Mouse (Mus musculus): ENCODE results near the gene Cnga1. TPM values are rescaled to one million over a fixed set of nuclear protein-coding genes. Genes with fewer than 3 reads are reported as not detected.
"Not testable (repeated sequence)": the region's sequence is repeated elsewhere in the genome, so short reads cannot be mapped to it uniquely, and the experiment has no call there.

The Cnga1 gene
- polyA plus RNA-seq, 1 experiment from 2014 or later = not detected

DNA sequence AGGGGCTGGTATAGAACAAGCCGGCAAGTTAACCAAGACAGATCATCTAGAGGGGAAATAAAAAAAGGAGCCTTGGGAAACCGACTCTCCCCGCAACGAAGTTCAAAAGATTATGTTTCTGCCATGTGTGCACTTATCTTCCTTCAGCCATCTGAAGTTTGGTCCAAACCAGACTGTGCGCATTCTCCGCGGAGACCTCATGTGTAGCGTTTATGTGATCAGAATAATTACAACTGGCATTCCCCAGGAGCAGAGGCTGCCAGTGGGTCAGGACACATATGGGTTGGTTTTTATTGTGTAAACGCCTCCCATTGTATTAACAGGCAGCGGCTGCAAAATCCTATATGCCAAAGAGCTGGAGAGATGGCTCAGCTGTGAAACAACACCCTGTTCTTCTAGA, 64.5 kb downstream of the Cnga1 start:
- not testable (repeated sequence) for H3K4me3 ChIP-seq (ENCODE audit: low read depth, low read length); H3K36me3 ChIP-seq (ENCODE audit: control insufficient read depth, insufficient read depth, low read length); H3K9ac ChIP-seq (ENCODE audit: low read length); H3K4me2 ChIP-seq; H3K27ac ChIP-seq (ENCODE audit: low read depth, low read length); H3K9me3 ChIP-seq (ENCODE audit: control insufficient read depth, low read length); H3K4me1 ChIP-seq (ENCODE audit: control insufficient read depth, insufficient read depth, low read length); H3K27me3 ChIP-seq (ENCODE audit: control insufficient read depth, insufficient read depth, low read length)
- DNase-seq (ENCODE audit: low spot score, missing footprints) (peak; percentile 88), ATAC-seq (ENCODE audit: low FRiP score) (peak; percentile 45; the same call in 1 of the 2 replicates)
- 59% methylated on average over 10 of the region's 10 CpGs for WGBS

DNA sequence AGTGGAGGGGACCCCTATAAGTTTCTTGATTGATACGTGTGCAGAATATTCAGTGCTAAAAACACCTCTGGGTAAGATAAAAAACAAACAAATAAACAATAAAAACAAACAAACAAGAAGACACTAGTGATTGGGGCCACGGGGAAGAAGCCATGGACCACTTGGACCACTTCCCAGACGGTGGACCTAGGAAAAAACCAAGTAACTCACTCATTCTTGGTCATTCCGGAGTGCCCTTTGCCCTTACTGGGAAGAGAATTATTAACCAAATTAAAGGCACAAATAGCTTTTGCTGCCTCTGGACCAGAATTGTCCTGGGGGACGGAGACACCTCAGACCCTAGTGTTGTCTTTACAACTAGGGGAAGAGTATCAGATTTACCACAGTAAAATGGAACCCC, 78.5 kb downstream of the Cnga1 start:
- Histone ChIP-seq H3K9me3 (ENCODE audit: control insufficient read depth, low read length) (no peaks in the 10 kb centered on the region), H3K27me3 (ENCODE audit: control insufficient read depth, insufficient read depth, low read length) (no peaks in the 10 kb centered on the region), H3K4me3 (ENCODE audit: low read depth, low read length) (no peak overlapping the region), H3K4me2 (no peak overlapping the region), H3K9ac (ENCODE audit: low read length) (no peak overlapping the region), H3K27ac (ENCODE audit: low read depth, low read length) (no peak overlapping the region), H3K36me3 (ENCODE audit: control insufficient read depth, insufficient read depth, low read length) (no peaks in the 10 kb centered on the region), H3K4me1 (ENCODE audit: control insufficient read depth, insufficient read depth, low read length) (no peaks in the 10 kb centered on the region)
- DNase-seq (ENCODE audit: low spot score, missing footprints) = no peak
- 90% methylated on average over 5 of the region's 5 CpGs for WGBS
- no peak for ATAC-seq (ENCODE audit: low FRiP score)

- H3K4me3 ChIP-seq (ENCODE audit: low read depth, low read length); H3K36me3 ChIP-seq (ENCODE audit: control insufficient read depth, insufficient read depth, low read length): not testable (repeated sequence)
- 89% methylated on average over 2 of the region's 2 CpGs for WGBS
These were observed 80.9 kb downstream of the Cnga1 start for GRCm38 (mm10) chr5:72563183-72563582.

DNA sequence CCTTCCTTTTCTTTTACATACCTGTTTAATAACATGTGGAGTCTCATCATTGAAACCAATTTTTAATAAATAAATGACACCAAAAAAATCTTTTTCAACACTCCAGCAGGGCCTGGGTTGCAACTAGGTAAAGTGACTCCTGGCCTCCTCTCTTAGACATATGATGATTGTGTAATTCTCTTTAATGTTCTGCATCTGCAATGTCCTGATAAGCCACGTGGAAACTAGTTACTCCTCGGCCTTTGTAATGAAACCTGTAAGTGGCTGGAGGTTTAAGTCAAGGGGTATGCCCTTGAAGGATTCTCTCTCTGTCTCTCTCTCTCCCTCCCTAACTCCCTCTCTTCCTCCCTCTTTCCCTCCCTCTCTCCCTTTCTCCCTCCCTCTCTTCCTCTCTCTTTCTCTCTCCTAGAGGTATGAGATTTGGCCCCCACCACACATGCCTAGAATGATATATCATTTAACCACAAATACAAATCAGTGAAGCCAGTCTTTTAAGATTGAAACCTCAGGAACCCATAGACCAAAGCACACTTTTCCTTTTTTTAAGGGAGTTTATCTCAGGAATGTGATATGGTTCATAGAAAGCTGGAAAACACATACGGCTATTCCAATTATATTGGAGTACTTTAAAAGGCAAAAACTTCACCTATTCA, 83.0 kb downstream of the Cnga1 start:
- no peaks in the 10 kb centered on the region for H3K36me3 ChIP-seq (ENCODE audit: control insufficient read depth, insufficient read depth, low read length)
- no peaks in the 10 kb centered on the region for H3K27me3 ChIP-seq (ENCODE audit: control insufficient read depth, insufficient read depth, low read length)
- no peak overlapping the region for H3K9ac ChIP-seq (ENCODE audit: low read length)
- H3K4me1 ChIP-seq (ENCODE audit: control insufficient read depth, insufficient read depth, low read length) = peaks cover 7% of the 10 kb centered on the region
- H3K27ac ChIP-seq (ENCODE audit: low read depth, low read length) = no peak overlapping the region
- peak; percentile 35 for DNase-seq (ENCODE audit: low spot score, missing footprints)
- no peak for ATAC-seq (ENCODE audit: low FRiP score)
- 85% methylated on average over 3 of the region's 3 CpGs for WGBS
- no peaks in the 10 kb centered on the region for H3K9me3 ChIP-seq (ENCODE audit: control insufficient read depth, low read length)
- no peak overlapping the region for H3K4me2 ChIP-seq
- no peak overlapping the region for H3K4me3 ChIP-seq (ENCODE audit: low read depth, low read length)

More at GRCm38 (mm10) chr5:72563183-72563582, 80.9 kb downstream of the Cnga1 start:
- H3K9me3 ChIP-seq (ENCODE audit: control insufficient read depth, low read length); H3K4me1 ChIP-seq (ENCODE audit: control insufficient read depth, insufficient read depth, low read length); H3K27me3 ChIP-seq (ENCODE audit: control insufficient read depth, insufficient read depth, low read length); H3K4me2 ChIP-seq; ATAC-seq (ENCODE audit: low FRiP score); H3K9ac ChIP-seq (ENCODE audit: low read length); H3K27ac ChIP-seq (ENCODE audit: low read depth, low read length): not testable (repeated sequence)
- DNase-seq (ENCODE audit: low spot score, missing footprints) = peak; percentile 37

- ATAC-seq (ENCODE audit: low FRiP score) = peak; percentile 96
- DNase-seq (ENCODE audit: low spot score, missing footprints) = peak; percentile 100
These were observed 84.5 kb downstream of the Cnga1 start, which contains the start of gene Nfxl1 for GRCm38 (mm10) chr5:72559544-72560049. Gene Nfxl1 (minus strand): TSS chr5:72559684.

GRCm38 (mm10) chr5:72558716-72559526, 85.2 kb downstream of the Cnga1 start:
- H3K4me2 ChIP-seq = peak overlapping the region; percentile 87
- H3K27ac ChIP-seq (ENCODE audit: low read depth, low read length) = peak overlapping the region; percentile 54
- no peaks in the 10 kb centered on the region for H3K27me3 ChIP-seq (ENCODE audit: control insufficient read depth, insufficient read depth, low read length)
- H3K36me3 ChIP-seq (ENCODE audit: control insufficient read depth, insufficient read depth, low read length) = no peaks in the 10 kb centered on the region
- peaks cover 7% of the 10 kb centered on the region for H3K4me1 ChIP-seq (ENCODE audit: control insufficient read depth, insufficient read depth, low read length)
- peak; percentile 85 for ATAC-seq (ENCODE audit: low FRiP score)
- H3K9me3 ChIP-seq (ENCODE audit: control insufficient read depth, low read length) = no peaks in the 10 kb centered on the region
- peak overlapping the region; percentile 92 for H3K9ac ChIP-seq (ENCODE audit: low read length)
- WGBS = under 1% methylated on average over 52 of the region's 57 CpGs
- H3K4me3 ChIP-seq (ENCODE audit: low read depth, low read length) = peak overlapping the region; percentile 84
- DNase-seq (ENCODE audit: low spot score, missing footprints) = no peak

More at GRCm38 (mm10) chr5:72559544-72560049, 84.5 kb downstream of the Cnga1 start, which contains the start of gene Nfxl1:
- Histone ChIP-seq H3K9ac (ENCODE audit: low read length) (peak within 1 kb of the TSS; percentile 92), H3K27me3 (ENCODE audit: control insufficient read depth, insufficient read depth, low read length) (no peaks in the 10 kb centered on the region), H3K9me3 (ENCODE audit: control insufficient read depth, low read length) (no peaks in the 10 kb centered on the region), H3K4me1 (ENCODE audit: control insufficient read depth, insufficient read depth, low read length) (peaks cover 7% of the 10 kb centered on the region), H3K4me2 (peak within 1 kb of the TSS; percentile 87), H3K27ac (ENCODE audit: low read depth, low read length) (peak within 1 kb of the TSS; percentile 54), H3K4me3 (ENCODE audit: low read depth, low read length) (peak within 1 kb of the TSS; percentile 84), H3K36me3 (ENCODE audit: control insufficient read depth, insufficient read depth, low read length) (no peaks in the 10 kb centered on the region)
- WGBS = under 1% methylated on average over 42 of the region's 42 CpGs

DNA sequence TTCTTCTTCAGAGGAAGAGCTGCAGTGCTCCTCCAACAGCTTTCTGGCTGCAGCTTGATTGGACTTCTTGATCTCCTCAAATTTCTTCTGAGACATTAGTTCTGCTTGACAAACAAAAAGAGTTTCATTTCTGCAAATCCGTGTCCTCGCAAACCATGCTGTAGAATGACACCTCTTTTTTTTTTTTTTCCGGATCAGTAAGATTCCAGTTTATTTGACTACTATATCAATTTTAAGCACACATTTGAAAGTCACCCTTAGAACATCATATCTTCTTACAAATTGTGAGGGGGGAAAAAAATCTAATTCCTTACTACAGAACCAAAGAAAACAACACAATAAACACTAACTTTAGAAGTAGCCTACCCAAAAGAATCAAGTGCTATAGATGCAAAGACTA, 87.8 kb downstream of the Cnga1 start:
- Histone ChIP-seq H3K27ac (ENCODE audit: low read depth, low read length) (no peak overlapping the region), H3K4me2 (no peak overlapping the region), H3K9me3 (ENCODE audit: control insufficient read depth, low read length) (no peaks in the 10 kb centered on the region), H3K27me3 (ENCODE audit: control insufficient read depth, insufficient read depth, low read length) (no peaks in the 10 kb centered on the region), H3K4me3 (ENCODE audit: low read depth, low read length) (no peak overlapping the region), H3K9ac (ENCODE audit: low read length) (no peak overlapping the region), H3K36me3 (ENCODE audit: control insufficient read depth, insufficient read depth, low read length) (no peaks in the 10 kb centered on the region), H3K4me1 (ENCODE audit: control insufficient read depth, insufficient read depth, low read length) (peaks cover 7% of the 10 kb centered on the region)
- DNase-seq (ENCODE audit: low spot score, missing footprints) (no peak), ATAC-seq (ENCODE audit: low FRiP score) (no peak)
- 84% methylated on average over 3 of the region's 3 CpGs for WGBS

Measured in midbrain, embryonic 11.5 days (tissue).